Mouse (Mus musculus): ENCODE data around the gene Cfdp1. TPM values are rescaled to one million over a fixed set of nuclear protein-coding genes. Genes with fewer than 3 reads are reported as not detected.

Cfdp1 gene
- polyA plus RNA-seq, 1 experiment from 2014 or later: 180 TPM

DNA sequence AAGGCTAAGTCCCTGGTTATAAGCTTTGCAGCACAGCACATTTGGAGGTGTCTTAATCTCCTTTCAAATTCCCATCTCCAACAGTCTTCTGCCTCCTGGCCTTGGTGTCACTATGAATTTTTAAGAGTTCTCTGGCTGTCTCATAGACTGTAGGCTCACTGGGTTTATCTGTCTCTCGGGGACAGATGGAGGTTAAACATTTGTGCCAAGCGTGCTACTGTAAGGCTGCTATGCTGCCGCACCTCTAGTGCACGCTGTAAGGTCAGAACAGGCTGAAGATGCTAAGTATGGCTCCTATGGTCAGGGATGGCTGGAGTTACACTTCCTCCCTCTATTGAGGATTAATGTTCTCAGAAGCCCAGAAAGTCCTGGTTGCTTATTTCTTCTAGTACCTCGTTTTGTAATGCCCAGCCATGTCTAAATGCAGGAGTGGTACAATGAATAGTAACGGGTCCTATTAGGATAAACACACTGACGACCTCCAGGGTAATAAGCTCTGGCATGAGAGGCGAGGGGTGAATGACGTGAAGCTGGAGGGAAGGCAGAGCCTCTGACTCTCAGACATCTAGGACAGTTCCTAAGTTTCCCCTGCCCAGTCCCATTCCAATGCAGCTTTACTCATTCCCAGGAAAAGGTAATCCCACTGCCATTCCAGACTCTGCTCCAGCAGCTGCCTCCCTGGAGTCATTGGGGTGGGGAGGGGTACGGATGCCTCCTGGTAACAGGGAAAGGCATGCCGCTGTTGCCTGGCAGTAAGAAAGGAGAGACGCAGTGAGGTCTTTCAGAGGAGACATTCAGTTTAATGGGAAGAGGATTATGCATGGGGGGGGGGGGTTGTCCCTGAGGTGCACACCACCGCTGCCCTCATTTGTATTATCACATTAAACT lies 67.1 kb downstream of the Cfdp1 start:
- no peak for TF ChIP-seq CTCF (IDR thresholded peaks at IDR 0.05; ENCODE audit: low read depth)
- Histone ChIP-seq H3K4me3 (replicated peaks; ENCODE audit: low read depth, low read length) (no peak overlapping the region), H3K4me1 (replicated peaks; ENCODE audit: insufficient read depth, low read length) (0 out of 2 replicates have a peak, but pooled peaks cover 5% of the 10 kb centered on the region), H3K9ac (ENCODE audit: low read depth, low read length) (no peak overlapping the region), H3K27me3 (ENCODE audit: insufficient read depth, low read length) (no peaks in the 10 kb centered on the region), H3K36me3 (ENCODE audit: insufficient read depth, low read length) (no peaks in the 10 kb centered on the region), H3K9me3 (replicated peaks; ENCODE audit: low read length) (no peaks in the 10 kb centered on the region), H3K4me2 (ENCODE audit: low read length) (no peak overlapping the region), H3K27ac (no peak overlapping the region)
- DNase-seq (ENCODE audit: low spot score) (no peak), ATAC-seq (replicated peaks; ENCODE audit: low FRiP score, low read depth) (no peak)
- 62% methylated on average over 13 of the region's 13 CpGs for WGBS

DNA sequence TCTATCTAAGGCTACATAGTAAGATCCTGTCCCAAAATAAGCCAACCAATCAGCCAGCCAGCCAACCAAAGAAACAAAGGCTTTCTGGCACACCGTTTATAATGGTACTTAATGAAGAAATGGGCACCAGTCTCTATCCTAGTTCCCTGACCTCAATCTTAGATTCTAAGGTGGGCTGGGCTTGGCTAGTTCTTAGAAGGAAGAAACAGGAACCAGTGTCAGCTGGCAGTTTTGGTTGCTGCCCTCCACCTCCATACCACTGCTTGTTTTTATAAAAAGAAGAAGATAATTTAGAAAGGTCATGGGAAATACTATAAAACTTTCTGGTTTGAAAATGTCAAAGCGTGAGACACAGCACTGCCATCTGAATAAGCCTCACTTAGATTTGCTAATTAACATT lies 68.0 kb downstream of the Cfdp1 start:
- Histone ChIP-seq H3K9me3 (replicated peaks; ENCODE audit: low read length) (no peaks in the 10 kb centered on the region), H3K4me2 (ENCODE audit: low read length) (no peak overlapping the region), H3K4me3 (replicated peaks; ENCODE audit: low read depth, low read length) (no peak overlapping the region), H3K27me3 (ENCODE audit: insufficient read depth, low read length) (no peaks in the 10 kb centered on the region), H3K36me3 (ENCODE audit: insufficient read depth, low read length) (no peaks in the 10 kb centered on the region), H3K4me1 (replicated peaks; ENCODE audit: insufficient read depth, low read length) (0 out of 2 replicates have a peak, but pooled peaks cover 5% of the 10 kb centered on the region), H3K27ac (peak overlapping the region; percentile 57; the same call in 1 of the 2 replicates), H3K9ac (ENCODE audit: low read depth, low read length) (no peak overlapping the region)
- TF ChIP-seq CTCF (IDR thresholded peaks at IDR 0.05; ENCODE audit: low read depth): no peak
- DNase-seq (ENCODE audit: low spot score): no peak
- no peak for ATAC-seq (replicated peaks; ENCODE audit: low FRiP score, low read depth)
- 90% methylated on average over 2 of the region's 2 CpGs for WGBS

DNA sequence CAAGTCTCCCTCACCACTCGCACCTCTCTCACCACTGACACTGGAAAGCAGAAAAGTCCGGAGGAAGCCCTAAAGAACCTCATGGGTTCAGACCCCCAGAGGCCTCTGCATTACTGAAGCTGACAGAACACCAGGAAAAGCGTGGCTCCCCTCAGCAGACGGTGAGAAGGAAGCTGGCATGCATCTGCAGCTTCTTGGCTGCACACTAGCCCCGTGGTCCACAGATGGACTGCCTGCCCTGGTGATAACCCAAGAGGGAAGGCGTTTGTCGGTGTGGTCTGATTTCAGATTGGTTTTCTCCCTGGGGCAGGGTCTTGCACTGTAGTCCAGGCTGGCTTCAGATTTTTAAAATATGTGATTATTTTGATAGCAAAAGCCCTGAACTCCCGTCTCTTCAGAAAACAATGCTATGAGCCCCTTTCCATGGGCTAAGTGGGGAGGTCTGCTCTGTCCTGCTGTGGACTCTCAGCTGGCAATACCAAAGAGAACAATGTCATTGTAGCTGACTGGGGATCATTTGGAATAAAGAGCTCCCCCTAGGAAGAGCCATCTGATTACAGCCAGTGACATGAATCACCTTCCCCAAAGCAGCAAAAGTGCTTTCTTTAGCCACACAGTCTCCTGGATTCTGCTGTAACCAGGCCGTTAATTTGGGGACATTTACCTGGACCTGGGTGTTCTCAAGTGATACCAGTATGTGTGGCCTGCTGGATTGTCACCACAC lies 71.3 kb downstream of the Cfdp1 start:
- no peak overlapping the region for H3K27ac ChIP-seq
- no peak overlapping the region for H3K4me3 ChIP-seq (replicated peaks; ENCODE audit: low read depth, low read length)
- DNase-seq (ENCODE audit: low spot score) (no peak), ATAC-seq (replicated peaks; ENCODE audit: low FRiP score, low read depth) (no peak)
- H3K4me2 ChIP-seq (ENCODE audit: low read length): no peak overlapping the region
- no peaks in the 10 kb centered on the region for H3K36me3 ChIP-seq (ENCODE audit: insufficient read depth, low read length)
- TF ChIP-seq CTCF (IDR thresholded peaks at IDR 0.05; ENCODE audit: low read depth): peak; percentile 23; the same call in 1 of the 2 replicates
- H3K9me3 ChIP-seq (replicated peaks; ENCODE audit: low read length): no peaks in the 10 kb centered on the region
- 0 out of 2 replicates have a peak, but pooled peaks cover under 1% of the 10 kb centered on the region for H3K4me1 ChIP-seq (replicated peaks; ENCODE audit: insufficient read depth, low read length)
- 76% methylated on average over 9 of the region's 9 CpGs for WGBS
- no peak overlapping the region for H3K9ac ChIP-seq (ENCODE audit: low read depth, low read length)
- no peaks in the 10 kb centered on the region for H3K27me3 ChIP-seq (ENCODE audit: insufficient read depth, low read length)

DNA sequence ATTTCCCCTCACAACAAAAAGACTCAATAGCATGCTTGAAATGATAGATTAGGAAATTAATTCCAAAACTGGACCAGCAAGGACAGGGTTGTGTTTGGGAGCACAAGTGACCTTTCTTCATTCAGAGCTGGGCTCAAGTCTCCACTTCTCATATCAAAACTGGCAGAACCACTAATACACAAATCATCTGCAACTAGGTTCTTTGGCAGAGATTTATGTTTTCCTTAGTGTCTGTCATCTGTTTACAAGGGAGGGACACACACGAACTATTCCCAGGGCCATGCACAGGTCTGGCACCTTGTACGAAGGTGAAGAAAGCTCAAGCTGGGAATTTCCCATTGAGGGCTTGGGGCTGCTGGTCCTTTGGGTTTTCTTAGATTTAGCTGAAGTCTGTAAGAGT lies 71.9 kb downstream of the Cfdp1 start:
- Histone ChIP-seq H3K36me3 (ENCODE audit: insufficient read depth, low read length) (no peaks in the 10 kb centered on the region), H3K27me3 (ENCODE audit: insufficient read depth, low read length) (no peaks in the 10 kb centered on the region), H3K4me2 (ENCODE audit: low read length) (no peak overlapping the region)

DNA sequence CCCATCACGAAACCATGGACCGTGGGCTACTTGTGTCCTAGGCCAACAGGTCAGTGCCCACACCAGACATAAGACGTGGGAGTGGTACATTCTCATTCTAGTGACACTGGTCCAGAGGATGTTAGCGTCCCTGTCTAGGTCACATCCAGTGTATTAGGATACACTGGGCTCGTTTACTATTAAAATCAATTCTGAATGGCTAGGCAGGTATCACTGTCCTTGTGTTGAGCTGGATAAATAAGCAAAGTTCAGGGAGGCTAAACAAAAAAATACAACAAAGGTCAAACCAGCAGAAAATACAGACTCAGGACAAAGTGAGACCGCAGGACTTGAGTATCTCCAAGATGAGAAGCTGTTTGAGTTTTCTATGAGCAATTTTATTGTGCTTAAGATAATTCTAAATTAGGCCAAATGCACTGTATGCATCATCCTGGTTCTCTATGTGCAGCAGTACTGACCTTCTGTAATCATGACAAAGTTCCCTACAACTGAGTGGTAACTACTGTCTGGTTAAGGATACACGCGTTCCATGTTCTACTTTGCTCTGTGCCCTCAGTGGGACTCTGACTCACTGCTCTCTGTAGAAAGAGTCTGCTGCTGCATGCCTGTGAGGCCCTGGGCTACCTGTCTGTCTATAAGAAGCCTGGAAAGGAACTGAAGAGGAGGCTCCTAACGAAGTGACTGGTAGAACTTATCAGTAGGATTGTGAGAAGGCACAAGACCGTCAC lies 73.2 kb downstream of the Cfdp1 start:
- 85% methylated on average over 10 of the region's 10 CpGs for WGBS
- H3K9ac ChIP-seq (ENCODE audit: low read depth, low read length): no peak overlapping the region
- H3K4me3 ChIP-seq (replicated peaks; ENCODE audit: low read depth, low read length): no peak overlapping the region
- no peaks in the 10 kb centered on the region for H3K27me3 ChIP-seq (ENCODE audit: insufficient read depth, low read length)
- DNase-seq (ENCODE audit: low spot score): no peak
- no peaks in the 10 kb centered on the region for H3K4me1 ChIP-seq (replicated peaks; ENCODE audit: insufficient read depth, low read length)
- no peaks in the 10 kb centered on the region for H3K9me3 ChIP-seq (replicated peaks; ENCODE audit: low read length)
- no peak overlapping the region for H3K4me2 ChIP-seq (ENCODE audit: low read length)
- no peak for TF ChIP-seq CTCF (IDR thresholded peaks at IDR 0.05; ENCODE audit: low read depth)
- no peak for ATAC-seq (replicated peaks; ENCODE audit: low FRiP score, low read depth)
- no peaks in the 10 kb centered on the region for H3K36me3 ChIP-seq (ENCODE audit: insufficient read depth, low read length)
- 0 out of 2 replicates have a peak overlapping the region, but pooled peaks have one; percentile 1 for H3K27ac ChIP-seq

More for the DNA sequence above, 71.9 kb downstream of the Cfdp1 start:
- H3K9me3 ChIP-seq (replicated peaks; ENCODE audit: low read length): no peaks in the 10 kb centered on the region
- no peak overlapping the region for H3K27ac ChIP-seq
- no peak overlapping the region for H3K9ac ChIP-seq (ENCODE audit: low read depth, low read length)
- no peak overlapping the region for H3K4me3 ChIP-seq (replicated peaks; ENCODE audit: low read depth, low read length)
- DNase-seq (ENCODE audit: low spot score): no peak
- ATAC-seq (replicated peaks; ENCODE audit: low FRiP score, low read depth): no peak
- H3K4me1 ChIP-seq (replicated peaks; ENCODE audit: insufficient read depth, low read length): no peaks in the 10 kb centered on the region
- WGBS: 54% methylated on average over 2 of the region's 2 CpGs
- TF ChIP-seq CTCF (IDR thresholded peaks at IDR 0.05; ENCODE audit: low read depth): no peak

DNA sequence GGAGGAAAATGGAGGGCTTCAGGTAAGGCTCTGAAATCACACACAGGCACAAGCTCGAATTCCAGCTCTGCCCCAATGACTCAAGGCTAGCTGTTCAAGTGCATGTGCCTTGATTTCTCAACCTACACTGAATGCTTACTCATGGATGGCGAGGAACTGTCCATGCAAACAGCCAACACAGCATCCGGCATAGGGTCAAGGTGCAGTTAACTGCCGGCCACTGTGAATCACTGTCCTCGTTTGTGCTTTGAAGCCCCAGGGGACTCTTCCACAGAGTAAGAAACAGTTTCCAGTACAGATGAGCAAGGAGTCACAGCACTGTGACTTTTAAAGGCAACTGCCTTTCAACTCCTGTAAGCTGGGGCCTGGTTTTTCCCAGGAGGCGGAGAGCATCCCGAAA lies 74.4 kb downstream of the Cfdp1 start:
- TF ChIP-seq CTCF (IDR thresholded peaks at IDR 0.05; ENCODE audit: low read depth): no peak
- Histone ChIP-seq H3K9ac (ENCODE audit: low read depth, low read length) (no peak overlapping the region), H3K27ac (peak overlapping the region; percentile 1; the same call in 1 of the 2 replicates), H3K27me3 (ENCODE audit: insufficient read depth, low read length) (no peaks in the 10 kb centered on the region), H3K9me3 (replicated peaks; ENCODE audit: low read length) (no peaks in the 10 kb centered on the region), H3K4me1 (replicated peaks; ENCODE audit: insufficient read depth, low read length) (no peaks in the 10 kb centered on the region), H3K36me3 (ENCODE audit: insufficient read depth, low read length) (0 out of 2 replicates have a peak, but pooled peaks cover under 1% of the 10 kb centered on the region), H3K4me2 (ENCODE audit: low read length) (no peak overlapping the region), H3K4me3 (replicated peaks; ENCODE audit: low read depth, low read length) (no peak overlapping the region)
- peak; percentile 89 for ATAC-seq (replicated peaks; ENCODE audit: low FRiP score, low read depth)
- DNase-seq (ENCODE audit: low spot score): no peak
- WGBS: 45% methylated on average over 7 of the region's 7 CpGs

Data from kidney, postnatal 0 days (tissue).